Mouse (Mus musculus): ENCODE results near the gene Snca. TPM values are rescaled to one million over a fixed set of nuclear protein-coding genes. Genes with fewer than 3 reads are reported as not detected.
A peak's percentile ranks its signal among the peaks of the same experiment; 100 is the strongest.

The Snca gene
- polyA plus RNA-seq (2012): 10.9 and 11.4 TPM in 2 replicates

- no peak for TF ChIP-seq GATA1 (IDR thresholded peaks at IDR 0.05; ENCODE audit: low read length)
Observed at GRCm38 (mm10) chr6:60829282-60829891, at the start of gene Snca. Gene Snca (minus strand): TSS chr6:60829855.

DNA sequence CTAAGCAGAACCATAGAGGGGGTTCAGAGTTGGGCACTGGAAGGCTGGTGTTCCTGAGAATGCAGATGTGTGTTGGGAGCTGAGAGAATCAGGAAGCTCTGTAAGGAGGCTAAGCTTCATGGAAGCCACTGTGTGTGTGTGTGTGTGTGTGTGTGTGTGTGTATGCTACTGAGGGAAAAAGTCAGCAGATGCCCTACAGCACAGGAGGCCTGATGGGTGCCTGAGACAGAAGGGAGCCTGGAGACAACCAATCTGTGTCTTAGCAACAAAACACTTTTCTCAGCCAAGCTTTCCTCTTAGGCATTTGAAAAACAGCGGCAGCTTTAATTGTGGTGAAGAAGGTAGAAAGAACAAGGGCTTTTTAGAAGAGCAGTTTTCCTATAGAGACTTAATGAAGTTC, 40.5 kb upstream of the Snca start:
- TF ChIP-seq GATA1 (IDR thresholded peaks at IDR 0.05; ENCODE audit: low read length): no peak

- no peak for TF ChIP-seq GATA1 (IDR thresholded peaks at IDR 0.05; ENCODE audit: low read length)
Observed at GRCm38 (mm10) chr6:60856599-60856998, 26.9 kb upstream of the Snca start.

DNA sequence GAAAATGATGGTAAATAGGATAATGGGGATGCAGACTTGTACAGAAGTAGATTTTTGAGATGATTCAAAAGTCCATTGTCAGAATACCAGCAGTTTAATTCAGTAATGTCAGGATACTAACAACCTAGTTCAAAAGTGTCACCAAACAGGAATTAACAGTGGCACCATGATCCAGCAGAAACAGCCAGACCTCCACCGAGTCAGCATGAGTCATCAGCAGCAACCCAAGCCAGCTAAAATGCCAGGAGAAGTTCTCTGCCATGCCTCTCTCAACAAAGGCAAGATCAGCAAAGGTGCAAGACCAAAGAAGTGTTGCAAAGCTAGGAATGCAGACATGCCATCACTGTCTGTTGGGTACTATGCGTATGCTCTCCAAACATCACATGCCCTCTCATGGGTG, 22.0 kb upstream of the Snca start:
- TF ChIP-seq GATA1 (IDR thresholded peaks at IDR 0.05; ENCODE audit: low read length): no peak

DNA sequence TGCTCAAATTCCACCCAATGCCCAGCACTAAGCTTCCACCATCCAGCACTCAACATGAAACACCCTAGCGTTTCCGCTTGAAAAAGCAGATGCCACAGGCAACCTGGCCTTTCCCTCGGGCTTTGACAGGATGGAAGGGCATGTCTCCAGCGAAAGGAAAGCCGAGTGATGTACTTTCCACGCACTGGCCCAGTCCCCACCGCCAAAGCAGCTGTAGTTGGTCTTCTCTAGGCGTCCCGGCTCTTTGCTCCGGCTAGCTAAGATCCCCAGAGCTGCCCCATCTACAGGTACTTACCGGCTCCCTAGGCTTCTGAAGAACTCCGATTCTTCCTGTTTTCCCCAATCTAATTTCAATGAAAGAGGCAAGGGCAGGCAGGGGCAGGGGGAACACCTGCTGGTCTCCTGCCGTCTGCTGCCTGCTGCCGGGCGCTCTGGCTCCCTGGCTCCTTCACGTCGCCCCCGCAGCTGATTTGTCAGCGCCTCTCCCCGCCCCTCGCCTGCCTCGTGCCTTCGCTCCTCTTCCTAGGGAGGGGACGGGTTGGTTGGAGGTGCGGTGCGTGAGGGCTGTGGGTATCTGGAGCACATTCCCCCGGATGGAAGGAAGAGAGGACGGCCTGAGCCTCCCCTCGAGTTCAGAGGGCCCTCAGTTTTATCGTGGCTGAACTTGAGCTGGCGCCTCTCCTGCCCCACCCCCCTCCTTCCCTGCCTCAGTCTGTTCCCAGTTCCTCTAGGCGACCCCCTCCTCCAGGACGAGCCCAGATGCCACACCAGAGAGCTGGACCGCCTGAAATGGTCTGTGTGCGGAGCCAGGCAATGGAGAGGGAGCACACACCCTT, 1.0 kb downstream of the Snca start:
- TF ChIP-seq GATA1 (IDR thresholded peaks at IDR 0.05; ENCODE audit: low read length): no peak

DNA sequence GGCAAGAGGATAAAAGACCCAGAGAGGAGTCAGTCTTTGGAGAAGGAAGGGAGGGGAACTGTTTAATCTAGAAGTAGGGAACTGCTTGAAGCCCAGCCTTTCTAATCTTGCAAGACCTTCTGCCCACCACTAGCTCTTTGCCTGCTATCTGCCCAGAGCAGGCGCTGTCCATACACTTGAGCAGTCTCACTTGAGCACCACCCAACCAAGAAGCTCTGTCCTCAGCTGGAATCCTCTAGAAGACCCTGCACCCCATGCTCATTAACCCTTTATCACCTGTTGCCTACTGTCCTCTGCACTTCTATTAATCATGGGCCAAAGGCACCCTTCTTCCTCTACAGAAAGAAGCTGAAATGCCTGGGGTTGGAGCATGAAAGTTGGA, 1.6 kb downstream of the Snca start:
- peak; percentile 67 for TF ChIP-seq GATA1 (IDR thresholded peaks at IDR 0.05; ENCODE audit: low read length)

GRCm38 (mm10) chr6:60827290-60827689, 2.4 kb downstream of the Snca start:
- no peak for TF ChIP-seq GATA1 (IDR thresholded peaks at IDR 0.05; ENCODE audit: low read length)

GRCm38 (mm10) chr6:60819272-60819671, 10.4 kb downstream of the Snca start:
- TF ChIP-seq GATA1 (IDR thresholded peaks at IDR 0.05; ENCODE audit: low read length): no peak

DNA sequence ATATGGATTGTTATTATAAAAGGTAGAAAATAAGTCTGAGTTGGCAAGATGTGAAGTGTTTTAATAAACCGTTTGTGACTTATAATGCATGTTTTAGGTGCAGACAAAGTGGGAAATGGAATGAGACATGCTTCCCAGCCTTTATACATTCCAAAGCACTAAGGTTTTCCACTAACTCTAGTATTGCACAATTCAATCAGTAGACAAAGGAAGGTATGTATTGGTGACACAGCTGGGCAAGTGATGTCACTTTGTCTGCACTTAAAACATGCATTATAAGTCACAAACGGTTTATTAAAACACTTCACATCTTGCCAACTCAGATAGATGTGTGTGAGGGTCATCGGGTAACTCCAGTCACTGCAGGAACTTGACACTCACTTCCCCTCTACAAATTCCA, 16.1 kb downstream of the Snca start:
- no peak for TF ChIP-seq GATA1 (IDR thresholded peaks at IDR 0.05; ENCODE audit: low read length)

GRCm38 (mm10) chr6:60798266-60798665, 31.4 kb downstream of the Snca start:
- TF ChIP-seq GATA1 (IDR thresholded peaks at IDR 0.05; ENCODE audit: low read length): no peak

DNA sequence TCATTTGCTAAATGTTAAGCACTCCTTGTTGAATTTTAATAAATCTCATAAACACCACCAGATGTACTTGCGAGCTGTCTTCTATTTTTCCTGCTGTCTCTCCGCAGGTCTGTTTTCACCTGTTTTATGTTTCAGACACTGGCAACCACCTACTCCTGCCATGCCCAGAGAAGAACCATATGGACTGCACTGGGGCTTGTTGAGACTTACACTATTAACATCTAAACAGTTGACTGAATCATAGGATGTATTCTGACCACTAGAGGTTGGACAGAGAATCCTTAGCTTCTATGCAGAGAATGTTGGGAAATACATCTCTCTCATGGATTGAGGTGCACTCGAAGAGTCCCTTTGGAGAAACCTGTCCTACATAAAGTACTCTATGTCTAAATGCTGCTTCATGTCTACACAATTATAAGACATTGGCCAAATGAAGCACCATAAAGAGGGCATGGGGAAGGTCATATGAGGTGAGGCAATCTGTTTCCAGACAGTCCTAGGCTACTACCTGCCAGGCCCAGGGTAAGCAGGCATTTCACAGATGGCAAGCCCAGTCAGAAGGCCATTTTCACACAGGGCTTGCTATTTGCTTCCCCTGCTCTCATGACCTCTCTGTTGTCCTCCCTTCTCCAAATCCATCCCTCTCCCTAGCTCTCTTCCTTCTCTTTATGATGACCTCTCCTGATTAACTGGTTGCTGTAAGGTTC, 35.8 kb downstream of the Snca start:
- TF ChIP-seq GATA1 (IDR thresholded peaks at IDR 0.05; ENCODE audit: low read length): no peak

DNA sequence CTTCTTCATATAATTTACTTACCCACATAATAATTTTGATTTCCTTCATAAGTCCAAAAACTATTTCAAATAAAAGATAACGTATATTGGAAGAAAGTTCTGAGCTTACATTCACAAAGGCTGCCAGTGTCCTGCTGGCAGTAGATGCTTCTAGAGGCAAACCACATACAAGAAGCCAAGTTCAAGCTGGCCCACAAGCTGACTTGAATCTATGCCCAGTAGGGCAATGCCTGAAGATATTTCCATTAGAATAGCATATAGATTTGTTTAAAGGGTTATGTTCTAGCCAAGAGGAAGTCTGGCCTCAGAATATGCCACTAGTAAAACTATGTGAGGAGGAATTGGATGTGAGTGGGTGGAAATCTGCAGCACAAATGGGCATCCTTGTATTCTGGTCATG, 42.7 kb downstream of the Snca start:
- no peak for TF ChIP-seq GATA1 (IDR thresholded peaks at IDR 0.05; ENCODE audit: low read length)

DNA sequence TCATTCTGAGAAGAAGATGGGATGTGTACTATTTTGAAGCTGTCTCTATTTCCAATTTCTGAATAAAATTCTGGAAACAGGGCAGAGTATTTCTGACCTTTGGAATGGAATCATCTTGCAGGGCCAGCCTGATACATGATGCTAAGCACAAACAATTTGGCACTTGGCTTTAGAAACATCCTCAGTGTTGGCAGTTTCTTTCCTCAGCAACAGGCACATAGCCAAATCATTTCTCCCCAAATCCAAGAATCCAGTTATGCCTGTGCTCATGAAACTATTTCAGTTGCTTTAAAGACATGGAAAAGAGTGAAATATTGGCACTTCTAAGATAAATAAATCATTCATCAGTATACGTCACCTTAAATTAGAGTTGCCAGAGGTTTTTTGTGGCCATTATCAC, 57.8 kb downstream of the Snca start:
- no peak for TF ChIP-seq GATA1 (IDR thresholded peaks at IDR 0.05; ENCODE audit: low read length)

DNA sequence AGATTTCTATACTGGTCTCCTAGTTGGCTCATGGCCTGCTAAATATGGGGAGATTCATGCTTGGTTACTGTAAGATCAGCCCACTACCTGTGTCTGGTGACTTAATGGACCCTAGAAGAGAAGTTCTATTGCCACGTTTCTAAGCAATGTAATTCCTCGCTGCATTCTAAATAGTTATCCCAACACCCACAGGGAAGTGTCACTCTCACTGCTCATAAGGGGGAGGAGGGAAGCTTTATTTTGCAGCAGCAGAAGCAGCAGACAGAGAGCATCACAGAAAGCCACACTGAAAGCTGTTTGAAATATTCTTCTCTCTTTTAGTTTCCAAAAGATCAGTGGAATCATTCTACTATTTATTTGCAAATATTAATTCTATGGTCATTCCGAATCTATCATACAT, 64.0 kb downstream of the Snca start:
- no peak for TF ChIP-seq GATA1 (IDR thresholded peaks at IDR 0.05; ENCODE audit: low read length)

GRCm38 (mm10) chr6:60762864-60763263, 66.8 kb downstream of the Snca start:
- TF ChIP-seq GATA1 (IDR thresholded peaks at IDR 0.05; ENCODE audit: low read length): no peak

DNA sequence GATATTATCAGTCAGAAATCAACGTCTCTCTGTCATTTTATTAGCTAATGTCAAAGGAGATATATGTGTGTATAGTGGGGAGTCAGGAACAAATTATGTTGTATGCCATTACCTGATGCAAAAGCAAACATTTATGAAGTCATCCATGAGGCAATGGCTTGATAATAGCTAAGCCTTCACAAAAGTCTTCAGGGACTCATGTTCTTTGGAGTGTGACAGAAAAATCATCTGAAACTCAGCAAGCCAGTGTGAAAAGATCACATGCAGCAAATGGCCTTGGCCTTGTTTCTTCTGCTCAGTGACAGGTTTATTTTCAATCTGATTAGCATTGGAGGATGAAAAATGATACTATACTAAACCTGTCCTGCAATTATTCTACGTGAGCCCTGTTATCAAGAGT, 67.9 kb downstream of the Snca start:
- no peak for TF ChIP-seq GATA1 (IDR thresholded peaks at IDR 0.05; ENCODE audit: low read length)
